Mouse (Mus musculus) hindbrain, embryonic 12.5 days (tissue): ENCODE data around the gene Rapgef3. TPM values are rescaled to one million over a fixed set of nuclear protein-coding genes. Genes with fewer than 3 reads are reported as not detected.
A peak's percentile ranks its signal among the peaks of the same experiment; 100 is the strongest.

Source experiments
- ATAC-seq: fragments of 200-750 bp; cut with Nextera tagmentation; 2 replicates; pipeline ENCODE4 v1.8.0; 2017; ENCODE audit warnings: moderate TSS enrichment; ENCODE audit not compliant: low FRiP score
- H3K27ac ChIP-seq: fragments of 300-500 bp; sonication (generic); 2 replicates; pipeline ENCODE4 v1.5.1; 2016; ENCODE audit warnings: mild to moderate bottlenecking
- H3K27me3 ChIP-seq: fragments of 300-500 bp; sonication (generic); 2 replicates; pipeline ENCODE4 v1.6.1; 2016; ENCODE audit warnings: mild to moderate bottlenecking
- H3K36me3 ChIP-seq: fragments of 300-500 bp; sonication (generic); 2 replicates; pipeline ENCODE4 v1.6.1; 2016; ENCODE audit warnings: mild to moderate bottlenecking
- H3K4me1 ChIP-seq: fragments of 300-500 bp; sonication (generic); 2 replicates; pipeline ENCODE4 v1.6.1; 2016
- H3K4me2 ChIP-seq: fragments of 300-500 bp; sonication (generic); replicated peaks from 2 replicates; pipeline ENCODE4 v1.6.1; 2016; ENCODE audit warnings: mild to moderate bottlenecking
- H3K4me3 ChIP-seq: fragments of 300-500 bp; sonication (generic); 2 replicates; pipeline ENCODE4 v1.5.1; 2016; ENCODE audit warnings: mild to moderate bottlenecking
- H3K9ac ChIP-seq: fragments of 300-500 bp; sonication (generic); 2 replicates; pipeline ENCODE4 v1.6.1; 2016; ENCODE audit warnings: mild to moderate bottlenecking, moderate library complexity
- H3K9me3 ChIP-seq: fragments of 300-500 bp; sonication (generic); replicated peaks from 2 replicates; pipeline ENCODE4 v1.6.1; 2016; ENCODE audit warnings: mild to moderate bottlenecking
- WGBS: fragments of 180-500 bp; shearing (Covaris S2); methylation state at CpG from one replicate; pipeline ENCODE4 v1.1.7; 2016; 5-methylcytosine and 5-hydroxymethylcytosine counted together
- polyA plus RNA-seq: library from polyadenylated mRNA; unstranded; fragments of >200 nt; fragmentation: Nextera tagmentation; extraction: Ambion mirVana; gene quantifications from 2 replicates; pipeline ENCODE4 v1.2.1, GENCODE M21; 2016

Gene Rapgef3
- polyA plus RNA-seq, 1 experiment from 2014 or later: 10.7 TPM

- Histone ChIP-seq H3K27ac (no peak overlapping the region), H3K4me3 (no peak overlapping the region), H3K9me3 (no peaks in the 10 kb centered on the region), H3K9ac (no peak overlapping the region), H3K4me1 (peaks cover 20% of the 10 kb centered on the region), H3K36me3 (no peaks in the 10 kb centered on the region), H3K27me3 (peaks cover 26% of the 10 kb centered on the region), H3K4me2 (no peak overlapping the region)
- 68% methylated on average over 12 of the region's 12 CpGs for WGBS
- ATAC-seq: no peak
Measured at GRCm38 (mm10) chr15:97780611-97781031, 12.8 kb upstream of the Rapgef3 start.

DNA sequence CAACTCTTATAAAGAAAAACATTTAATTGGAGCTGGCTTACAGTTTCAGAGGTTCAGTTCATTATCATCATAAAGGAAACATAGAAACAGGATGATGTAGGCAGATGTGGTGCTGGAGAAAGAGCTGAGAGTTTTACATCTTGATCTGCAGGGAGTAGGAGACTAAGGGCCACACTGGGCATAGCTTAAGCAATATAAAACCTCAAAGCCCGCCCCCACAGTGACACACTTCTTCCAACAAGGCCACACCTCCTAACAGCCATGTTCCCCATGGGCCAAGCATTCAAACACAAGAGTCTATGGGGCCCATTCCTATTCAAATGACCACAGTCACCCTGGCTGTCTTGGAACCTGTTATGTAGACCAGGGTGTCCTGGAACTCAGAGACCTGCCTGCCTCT is 11.8 kb upstream of the Rapgef3 start:
- no peaks in the 10 kb centered on the region for H3K36me3 ChIP-seq
- H3K27me3 ChIP-seq: peaks cover 23% of the 10 kb centered on the region
- H3K9me3 ChIP-seq: no peaks in the 10 kb centered on the region
- ATAC-seq: no peak
- no peak overlapping the region for H3K27ac ChIP-seq
- H3K9ac ChIP-seq: no peak overlapping the region
- H3K4me2 ChIP-seq: no peak overlapping the region
- 83% methylated on average over 1 of the region's 1 CpGs for WGBS
- H3K4me1 ChIP-seq: peaks cover 18% of the 10 kb centered on the region
- H3K4me3 ChIP-seq: no peak overlapping the region

GRCm38 (mm10) chr15:97778311-97779098 is 10.7 kb upstream of the Rapgef3 start, which contains the start of gene Slc48a1:
Gene Slc48a1, plus strand, starts transcription at chr15:97778520.
- Histone ChIP-seq H3K36me3 (no peaks in the 10 kb centered on the region), H3K4me3 (no peak within 1 kb of the TSS), H3K4me1 (peaks cover 23% of the 10 kb centered on the region), H3K9me3 (no peaks in the 10 kb centered on the region), H3K4me2 (no peak within 1 kb of the TSS), H3K9ac (no peak within 1 kb of the TSS), H3K27ac (no peak within 1 kb of the TSS), H3K27me3 (peaks cover 23% of the 10 kb centered on the region)
- 73% methylated on average over 8 of the region's 8 CpGs for WGBS
- no peak for ATAC-seq

DNA sequence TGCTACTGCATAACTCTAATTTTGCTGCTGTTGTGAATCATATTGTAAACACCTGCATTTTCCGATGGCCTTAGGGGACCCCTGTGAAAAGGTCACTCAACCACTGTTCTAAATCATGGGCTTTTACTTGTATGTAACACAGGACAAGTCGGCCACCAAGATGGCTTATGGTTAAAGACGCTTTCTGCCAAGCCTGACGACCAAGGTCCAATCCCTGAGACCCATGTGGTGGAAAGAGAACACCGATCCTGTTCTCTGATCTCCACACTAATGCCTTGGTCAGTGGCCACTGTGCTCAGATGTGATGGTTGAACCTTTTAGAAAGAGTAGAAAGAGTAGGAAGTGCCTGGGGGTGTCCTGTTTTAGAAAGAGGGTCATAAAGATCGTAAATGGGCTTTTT is 9.1 kb upstream of the Rapgef3 start:
- H3K27me3 ChIP-seq: peaks cover 9% of the 10 kb centered on the region
- peaks cover 16% of the 10 kb centered on the region for H3K4me1 ChIP-seq
- no peak overlapping the region for H3K4me2 ChIP-seq
- no peaks in the 10 kb centered on the region for H3K9me3 ChIP-seq
- no peak for ATAC-seq
- H3K4me3 ChIP-seq: no peak overlapping the region
- H3K9ac ChIP-seq: no peak overlapping the region
- 86% methylated on average over 6 of the region's 6 CpGs for WGBS
- H3K36me3 ChIP-seq: no peaks in the 10 kb centered on the region
- no peak overlapping the region for H3K27ac ChIP-seq

- no peak for ATAC-seq
- WGBS: 10% methylated on average over 8 of the region's 8 CpGs
- Histone ChIP-seq H3K9ac (no peak overlapping the region), H3K9me3 (no peaks in the 10 kb centered on the region), H3K27me3 (peaks cover 9% of the 10 kb centered on the region), H3K4me1 (peaks cover 16% of the 10 kb centered on the region), H3K4me2 (no peak overlapping the region), H3K4me3 (no peak overlapping the region), H3K27ac (no peak overlapping the region), H3K36me3 (no peaks in the 10 kb centered on the region)
Measured at GRCm38 (mm10) chr15:97776514-97776913, 8.7 kb upstream of the Rapgef3 start.

- no peak for ATAC-seq
- Histone ChIP-seq H3K4me1 (peaks cover 15% of the 10 kb centered on the region), H3K27ac (no peak overlapping the region), H3K4me3 (no peak overlapping the region), H3K4me2 (no peak overlapping the region), H3K9ac (no peak overlapping the region), H3K36me3 (no peaks in the 10 kb centered on the region), H3K27me3 (peaks cover 20% of the 10 kb centered on the region), H3K9me3 (no peaks in the 10 kb centered on the region)
- 65% methylated on average over 5 of the region's 5 CpGs for WGBS
Measured at GRCm38 (mm10) chr15:97773961-97774370, 6.2 kb upstream of the Rapgef3 start.

DNA sequence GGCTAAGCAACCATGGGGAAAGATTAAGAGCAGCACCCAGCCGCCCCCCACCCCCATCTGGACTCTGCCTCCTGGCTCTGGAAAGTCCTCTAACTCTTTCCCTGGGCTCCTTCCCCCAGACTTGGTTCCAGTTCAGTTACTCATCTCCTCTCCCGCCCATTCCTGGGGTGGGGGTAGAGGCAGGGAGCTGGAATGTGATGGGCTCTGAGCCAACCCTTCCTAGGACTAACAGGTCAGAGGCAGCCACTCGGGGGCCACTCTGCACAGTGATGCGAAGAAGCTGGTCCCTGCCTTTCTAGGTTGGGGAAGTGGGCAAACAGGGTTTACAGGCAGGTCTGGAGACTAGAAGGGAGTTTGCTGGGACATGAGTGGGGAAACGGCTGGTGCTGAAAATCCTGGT is 5.3 kb upstream of the Rapgef3 start:
- no peak for ATAC-seq
- no peak overlapping the region for H3K4me3 ChIP-seq
- peaks cover 28% of the 10 kb centered on the region for H3K27me3 ChIP-seq
- no peak overlapping the region for H3K9ac ChIP-seq
- no peak overlapping the region; the same call in 1 of the 2 replicates for H3K27ac ChIP-seq
- peaks cover 18% of the 10 kb centered on the region for H3K4me1 ChIP-seq
- H3K9me3 ChIP-seq: no peaks in the 10 kb centered on the region
- 39% methylated on average over 5 of the region's 5 CpGs for WGBS
- no peaks in the 10 kb centered on the region for H3K36me3 ChIP-seq
- H3K4me2 ChIP-seq: no peak overlapping the region

DNA sequence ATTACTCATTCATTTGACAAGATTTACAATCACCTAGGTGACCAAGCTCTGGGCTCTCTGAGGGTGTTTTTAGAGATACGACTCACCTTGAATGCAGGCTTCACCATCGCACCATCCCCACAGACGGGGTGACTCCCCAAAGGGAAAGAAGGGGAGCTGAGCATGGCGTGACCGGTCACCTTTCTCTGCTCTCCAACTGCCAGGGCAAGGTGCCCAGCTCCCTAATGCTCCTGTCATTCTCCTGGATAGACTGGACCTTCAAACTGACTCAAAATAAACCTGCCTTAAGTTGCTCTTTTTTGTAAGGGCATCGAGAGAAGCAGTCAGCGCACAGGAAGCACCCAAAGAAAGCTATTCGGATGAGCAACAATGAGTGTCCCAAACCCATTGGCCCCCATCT is 2.5 kb upstream of the Rapgef3 start:
- Histone ChIP-seq H3K9me3 (no peaks in the 10 kb centered on the region), H3K27me3 (peaks cover 50% of the 10 kb centered on the region), H3K4me1 (peaks cover 45% of the 10 kb centered on the region), H3K4me3 (no peak overlapping the region), H3K9ac (no peak overlapping the region), H3K4me2 (no peak overlapping the region), H3K27ac (no peak overlapping the region), H3K36me3 (no peaks in the 10 kb centered on the region)
- no peak for ATAC-seq
- WGBS: 84% methylated on average over 8 of the region's 8 CpGs

- Histone ChIP-seq H3K36me3 (no peaks in the 10 kb centered on the region), H3K4me2 (peak overlapping the region; percentile 68), H3K27ac (no peak overlapping the region), H3K4me3 (peak overlapping the region; percentile 34), H3K9ac (peak overlapping the region; percentile 59), H3K4me1 (peaks cover 41% of the 10 kb centered on the region), H3K9me3 (no peaks in the 10 kb centered on the region), H3K27me3 (peaks cover 66% of the 10 kb centered on the region)
- ATAC-seq: 0 out of 2 replicates have a peak, but pooled peaks have one; percentile 17
- WGBS: 1% methylated on average over 18 of the region's 18 CpGs
Measured at GRCm38 (mm10) chr15:97768192-97768591, 420 bp upstream of the Rapgef3 start.

GRCm38 (mm10) chr15:97766594-97767279 is 1.0 kb downstream of the Rapgef3 start:
- 4% methylated on average over 23 of the region's 23 CpGs for WGBS
- H3K4me1 ChIP-seq: peaks cover 41% of the 10 kb centered on the region
- peaks cover 66% of the 10 kb centered on the region for H3K27me3 ChIP-seq
- no peaks in the 10 kb centered on the region for H3K9me3 ChIP-seq
- H3K36me3 ChIP-seq: no peaks in the 10 kb centered on the region
- H3K4me2 ChIP-seq: peak overlapping the region; percentile 68
- 0 out of 2 replicates have a peak, but pooled peaks have one; percentile 18 for ATAC-seq
- peak overlapping the region; percentile 34 for H3K4me3 ChIP-seq
- peak overlapping the region; percentile 40 for H3K27ac ChIP-seq
- peak overlapping the region; percentile 59 for H3K9ac ChIP-seq

DNA sequence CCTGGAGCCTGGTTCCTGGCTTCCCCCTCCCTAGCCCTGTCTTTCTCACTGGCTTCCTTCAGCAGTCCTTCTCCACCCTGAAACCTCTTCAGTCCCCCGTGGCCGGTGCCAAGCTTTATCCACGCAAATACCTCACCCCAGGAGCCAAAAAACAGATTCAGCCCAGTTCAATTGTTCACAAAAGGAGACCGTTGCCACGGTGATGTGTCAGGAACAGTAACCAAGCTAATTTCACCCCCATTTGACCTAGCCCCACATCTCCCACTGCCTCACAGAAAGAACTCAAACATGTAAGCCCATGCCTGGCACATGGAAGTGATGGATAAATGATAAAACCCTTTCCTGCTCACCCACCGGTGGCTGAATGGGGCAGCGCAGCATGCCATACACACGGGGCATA is 1.6 kb downstream of the Rapgef3 start:
- H3K4me1 ChIP-seq: peaks cover 41% of the 10 kb centered on the region
- peak overlapping the region; percentile 68 for H3K4me2 ChIP-seq
- no peak overlapping the region; the same call in 1 of the 2 replicates for H3K27ac ChIP-seq
- no peaks in the 10 kb centered on the region for H3K9me3 ChIP-seq
- WGBS: 11% methylated on average over 8 of the region's 8 CpGs
- no peaks in the 10 kb centered on the region for H3K36me3 ChIP-seq
- H3K4me3 ChIP-seq: peak overlapping the region; percentile 34
- 0 out of 2 replicates have a peak overlapping the region, but pooled peaks have one; percentile 13 for H3K9ac ChIP-seq
- H3K27me3 ChIP-seq: peaks cover 66% of the 10 kb centered on the region
- 0 out of 2 replicates have a peak, but pooled peaks have one; percentile 17 for ATAC-seq

- Histone ChIP-seq H3K9me3 (no peaks in the 10 kb centered on the region), H3K4me1 (peaks cover 41% of the 10 kb centered on the region), H3K36me3 (no peaks in the 10 kb centered on the region), H3K27ac (no peak overlapping the region), H3K4me3 (no peak overlapping the region), H3K4me2 (peak overlapping the region; percentile 68), H3K9ac (no peak overlapping the region), H3K27me3 (peaks cover 63% of the 10 kb centered on the region)
- 30% methylated on average over 13 of the region's 13 CpGs for WGBS
- ATAC-seq: no peak
Measured at GRCm38 (mm10) chr15:97765090-97765794, 2.5 kb downstream of the Rapgef3 start.
